Mouse (Mus musculus): ENCODE results near the gene Hip1r.
"Not testable (repeated sequence)": the region's sequence is repeated elsewhere in the genome, so short reads cannot be mapped to it uniquely, and the experiment has no call there.

Gene Hip1r

DNA sequence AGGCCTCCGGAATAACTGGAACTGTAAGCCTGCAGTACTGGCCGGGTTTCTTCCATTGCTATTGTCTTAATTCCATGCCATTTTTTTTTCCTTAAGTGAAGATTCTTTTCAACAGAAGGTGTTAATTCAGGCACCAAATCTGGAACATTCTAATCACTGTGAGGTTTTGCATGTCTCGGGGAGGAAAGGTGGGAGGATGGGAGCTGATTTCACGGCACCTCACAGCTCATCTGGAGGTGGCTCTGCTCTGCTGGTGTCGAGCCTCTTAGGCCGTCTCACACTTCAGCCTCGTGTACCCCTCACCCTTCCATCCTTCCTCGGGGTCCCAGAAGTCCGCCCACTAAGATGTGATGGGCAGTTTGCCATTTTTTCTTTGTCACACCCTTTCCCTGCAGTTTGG lies 67.7 kb downstream of the Hip1r start:
- DNase-seq, result no peak

- DNase-seq, result peak; percentile 55
Observed at GRCm38 (mm10) chr5:124043212-124043978, 70.0 kb downstream of the Hip1r start.

DNA sequence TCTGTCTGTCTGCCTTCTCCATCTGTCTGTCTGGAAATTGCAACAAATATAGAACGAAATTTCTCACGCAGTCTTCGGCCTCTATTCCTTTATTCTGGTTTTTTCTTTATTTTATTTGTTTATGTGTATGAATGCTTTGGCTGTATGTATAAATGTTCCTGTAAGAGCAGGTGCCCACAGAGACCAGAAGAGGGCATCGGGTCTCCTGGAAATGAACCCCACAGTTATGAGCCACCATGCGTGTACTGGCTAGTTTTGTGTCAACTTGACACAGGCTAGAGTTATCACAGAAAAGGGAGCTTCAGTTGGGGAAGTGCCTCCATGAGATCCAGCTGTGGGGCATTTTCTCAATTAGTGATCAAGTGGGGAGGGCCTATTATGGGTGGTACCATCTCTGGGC lies 70.6 kb downstream of the Hip1r start:
- DNase-seq, result no peak

DNA sequence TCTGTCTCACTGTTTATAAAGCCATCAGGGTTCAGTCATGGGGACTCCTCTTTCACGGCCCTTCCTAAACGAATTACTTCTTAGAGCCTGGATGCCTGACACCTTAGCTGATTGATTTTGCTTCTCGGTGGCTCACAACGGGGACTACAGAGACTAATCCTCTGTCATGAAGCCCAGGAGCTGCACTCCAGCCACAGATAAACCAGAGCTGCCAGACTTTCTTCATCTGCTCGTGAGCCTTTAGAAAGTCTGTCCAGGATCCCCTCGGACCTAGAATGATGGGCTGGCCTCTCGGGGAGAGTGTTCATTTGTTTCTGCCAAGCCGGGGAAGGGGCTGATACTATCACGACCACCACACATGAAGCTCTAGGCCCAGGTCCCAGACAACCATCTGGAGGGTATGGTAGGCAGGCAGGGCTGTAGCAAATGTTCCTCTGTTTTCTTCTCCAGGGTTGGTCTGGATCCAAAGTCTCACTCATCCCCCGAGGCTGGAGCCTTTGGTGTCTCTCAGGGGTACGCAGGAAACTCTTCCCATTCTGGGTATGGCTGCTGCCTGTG lies 72.1 kb downstream of the Hip1r start:
- DNase-seq, result no peak

DNA sequence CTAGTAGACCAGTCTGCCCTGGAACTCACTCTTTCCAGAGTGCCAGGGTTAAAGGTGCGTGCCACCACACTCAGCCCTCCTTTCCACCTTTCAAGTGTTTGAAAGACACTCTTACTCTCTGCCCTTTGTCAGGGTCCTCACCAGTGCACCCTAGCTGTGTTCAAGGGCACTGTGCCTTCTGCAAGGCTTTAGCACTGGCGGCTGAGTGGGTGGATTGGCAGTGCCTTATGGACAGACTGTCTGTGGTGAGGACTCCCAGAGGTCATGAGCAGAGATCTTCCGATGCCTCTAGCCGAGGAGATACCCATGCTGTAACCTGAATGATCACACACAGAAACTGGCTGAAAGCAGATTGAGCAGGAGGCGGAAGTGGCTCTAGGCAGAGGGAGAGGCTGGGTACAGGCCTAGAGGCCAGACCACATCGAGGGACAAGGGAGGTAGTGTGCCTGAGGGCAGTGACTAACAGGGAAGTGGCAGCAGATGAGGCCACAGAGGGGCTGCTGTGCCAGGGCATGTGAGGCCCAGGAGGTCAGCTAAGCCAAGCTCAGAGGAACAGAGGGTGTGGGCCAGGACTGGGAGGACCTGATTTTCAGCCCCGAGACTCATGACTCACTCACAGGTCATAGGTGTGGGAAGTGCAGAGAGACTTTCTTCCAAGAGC lies 73.4 kb downstream of the Hip1r start:
- peak; percentile 28 for DNase-seq

DNA sequence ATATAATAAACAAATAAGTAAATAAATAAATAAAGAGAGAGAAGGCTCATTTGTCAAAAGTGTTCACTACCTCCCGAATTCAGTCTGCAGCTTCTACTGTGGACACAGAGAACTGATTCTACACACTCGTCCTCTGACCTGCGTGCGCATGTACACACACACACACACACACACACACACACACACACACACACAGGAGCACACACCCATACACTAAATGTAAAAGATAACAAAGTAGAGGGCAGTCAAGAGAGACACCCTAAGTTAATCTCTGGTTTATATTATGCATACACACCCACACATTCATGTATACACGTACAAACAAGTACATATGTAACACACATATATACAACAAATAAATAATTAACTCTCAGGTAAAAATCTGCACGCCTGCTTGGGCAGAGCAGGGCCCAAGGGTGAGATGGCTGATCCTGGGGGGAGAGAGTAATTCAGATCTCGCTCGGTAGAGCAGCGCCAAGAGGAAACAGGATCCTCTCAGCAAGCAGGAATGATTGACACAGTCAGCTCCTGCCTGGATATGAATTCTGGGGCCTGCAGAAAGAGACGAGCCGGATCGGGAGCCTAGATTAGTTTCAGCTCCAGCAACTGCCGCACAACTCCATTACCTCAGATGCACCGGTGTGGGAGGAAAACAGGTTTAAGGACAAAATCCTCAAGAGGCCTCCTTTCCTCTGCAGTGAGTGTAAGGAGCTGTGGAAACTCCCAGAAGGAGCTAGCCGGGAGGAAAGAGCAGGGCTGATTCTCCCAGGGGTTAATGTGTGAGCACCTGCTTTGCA lies 76.0 kb downstream of the Hip1r start:
- no peak for DNase-seq

DNA sequence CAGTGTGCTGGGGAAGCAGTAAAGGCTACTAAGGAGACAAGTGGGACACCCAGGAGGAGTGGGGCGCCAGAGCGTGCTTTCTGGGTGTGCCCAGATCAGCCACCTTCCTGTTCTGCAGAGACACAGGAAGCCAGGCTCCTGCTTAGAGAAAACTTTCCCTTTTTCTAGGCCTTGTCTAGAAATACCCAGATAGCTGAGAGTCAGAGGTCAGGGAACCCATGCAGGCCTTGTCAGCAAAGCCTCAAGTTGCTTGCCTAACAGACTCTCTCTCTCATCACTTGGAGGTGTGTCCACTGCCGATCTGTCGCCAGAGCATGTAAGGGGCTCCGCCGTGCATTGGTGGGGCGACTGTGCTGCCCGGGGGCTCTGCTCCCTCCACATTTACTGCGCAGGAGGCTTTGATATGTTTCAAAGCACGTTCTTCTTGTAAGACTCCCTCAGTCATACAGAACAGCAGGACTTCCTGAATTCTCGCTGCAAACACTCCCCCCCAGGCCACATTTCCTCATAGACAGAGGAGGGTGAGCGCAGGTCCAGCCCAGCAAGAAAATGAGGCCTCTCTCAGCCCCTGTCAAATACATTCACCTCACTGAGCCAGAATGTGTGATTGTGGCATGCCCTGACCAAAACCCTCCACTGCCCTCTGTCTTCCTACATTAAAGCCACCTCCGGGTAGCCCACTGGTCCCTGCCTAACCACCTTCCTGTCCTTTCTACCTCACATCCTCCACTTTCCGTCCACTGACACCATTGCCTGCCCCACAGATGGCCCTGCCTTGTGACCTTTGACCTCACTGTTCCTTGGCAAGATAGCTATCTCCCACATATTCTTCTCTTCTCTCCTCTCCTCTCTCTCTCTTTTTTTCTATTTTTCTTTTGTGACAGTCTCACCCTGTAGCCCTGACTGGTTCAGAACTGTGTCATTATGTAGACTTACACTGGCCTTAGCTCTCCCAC lies 76.9 kb downstream of the Hip1r start:
- DNase-seq, result peak; percentile 47

DNA sequence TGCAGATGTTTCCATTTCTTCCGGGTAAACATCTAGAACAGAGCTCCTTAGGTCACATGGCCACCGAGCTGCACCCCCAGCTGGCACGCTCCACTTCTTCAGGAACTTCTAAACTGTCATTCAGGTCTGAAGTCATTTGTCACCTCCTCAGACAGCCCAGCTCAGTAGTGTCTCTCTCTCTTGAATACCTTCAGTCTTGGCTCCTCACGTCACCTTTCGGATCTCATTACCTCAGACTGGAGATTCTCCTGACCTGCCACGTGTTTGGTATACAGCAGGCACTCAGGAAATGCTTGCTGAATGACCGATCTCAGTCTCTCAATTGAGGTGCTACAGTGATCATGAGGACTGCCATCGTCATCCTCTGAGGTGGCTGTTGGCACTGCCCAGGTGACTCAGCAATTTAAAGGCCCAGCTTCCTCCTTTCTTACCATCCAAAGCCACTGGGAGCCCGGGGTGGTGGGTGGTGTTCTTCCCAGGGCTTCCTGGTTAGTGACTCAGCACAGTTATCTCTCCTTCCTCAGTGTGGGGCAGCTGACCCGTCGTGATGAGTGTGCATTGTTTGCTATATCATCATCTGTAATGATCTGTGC lies 78.6 kb downstream of the Hip1r start:
- DNase-seq, result peak; percentile 22

GRCm38 (mm10) chr5:124052641-124053040 lies 79.2 kb downstream of the Hip1r start:
- not testable (repeated sequence) for DNase-seq

Measured in lung, postnatal 10 days (tissue).